Mouse (Mus musculus): ENCODE measurements at regions not wholly inside any gene's neighbourhood (a gene's known extent, or its start where the extent isn't known, plus 50 kb on each side); places are given as distances from the start of the nearest gene placed in this dataset.
A peak's percentile ranks its signal among the peaks of the same experiment; 100 is the strongest.

- H3K27me3 ChIP-seq (ENCODE audit: insufficient read depth, low read length) = no peaks in the 10 kb centered on the region
- no peak overlapping the region for H3K4me2 ChIP-seq (ENCODE audit: low read depth)
- TF ChIP-seq CTCF (IDR thresholded peaks at IDR 0.05; ENCODE audit: low read depth) = no peak
- H3K4me1 ChIP-seq (ENCODE audit: insufficient read depth) = 0 out of 2 replicates have a peak, but pooled peaks cover 6% of the 10 kb centered on the region
- no peak overlapping the region for H3K27ac ChIP-seq (ENCODE audit: low read depth, low read length)
- no peaks in the 10 kb centered on the region for H3K9me3 ChIP-seq (ENCODE audit: low read length)
- no peak overlapping the region for H3K9ac ChIP-seq
- no peaks in the 10 kb centered on the region for H3K36me3 ChIP-seq (ENCODE audit: insufficient read depth)
- no peak overlapping the region for H3K4me3 ChIP-seq (ENCODE audit: low read depth, low read length)
- no peak for ATAC-seq
- WGBS = 69% methylated on average over 13 of the region's 13 CpGs
- DNase-seq = no peak
Measured at GRCm38 (mm10) chr3:38397615-38397956, 87.1 kb downstream of the Ankrd50 start.

DNA sequence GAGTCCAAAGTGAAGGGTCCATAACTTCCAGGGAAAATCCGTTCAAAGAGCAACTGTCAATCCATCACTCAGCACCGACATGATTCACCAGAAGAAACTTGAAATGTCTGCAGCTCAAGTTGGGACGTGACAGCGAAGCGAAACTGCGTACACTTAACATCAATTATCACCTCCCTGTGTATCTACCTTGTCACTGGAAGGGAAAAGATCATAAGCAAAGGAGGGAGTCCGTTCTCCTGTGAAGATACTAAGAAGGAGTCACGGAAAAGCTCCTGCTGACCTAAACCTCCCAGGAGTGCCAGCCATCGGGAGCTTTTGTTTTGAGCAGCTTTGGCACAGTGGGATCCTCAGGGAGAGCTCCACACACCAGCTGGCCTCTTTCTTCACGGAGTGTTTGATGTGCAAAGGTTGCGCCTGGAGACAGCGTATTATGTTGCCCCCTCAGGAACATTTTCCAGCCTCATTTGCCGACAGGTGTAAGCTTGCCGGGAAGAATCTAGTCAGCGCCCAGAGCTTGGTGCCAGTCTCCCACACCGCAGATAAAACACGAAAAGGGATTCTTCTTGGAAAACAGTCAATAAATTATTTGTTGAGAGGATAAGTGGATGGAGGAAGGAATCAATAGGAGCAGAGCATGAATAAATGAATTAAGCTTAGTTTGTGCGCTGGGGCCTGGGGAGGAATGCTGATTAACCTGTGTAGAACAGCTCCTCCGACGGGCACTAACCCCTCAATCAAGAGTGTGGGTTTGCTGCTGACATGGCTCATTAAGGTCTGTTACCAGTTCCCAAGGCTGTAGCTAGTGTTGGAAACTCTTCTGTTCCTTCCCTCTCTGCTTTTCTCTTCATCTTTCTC is 87.7 kb downstream of the Ankrd50 start:
- no peak for TF ChIP-seq CTCF (IDR thresholded peaks at IDR 0.05; ENCODE audit: low read depth)
- ATAC-seq (peak; percentile 43; the same call in 1 of the 2 replicates), DNase-seq (peak; percentile 5)
- peak overlapping the region; percentile 47 for H3K4me2 ChIP-seq (ENCODE audit: low read depth)
- 0 out of 2 replicates have a peak, but pooled peaks cover 6% of the 10 kb centered on the region for H3K4me1 ChIP-seq (ENCODE audit: insufficient read depth)
- no peaks in the 10 kb centered on the region for H3K9me3 ChIP-seq (ENCODE audit: low read length)
- H3K27me3 ChIP-seq (ENCODE audit: insufficient read depth, low read length) = no peaks in the 10 kb centered on the region
- no peaks in the 10 kb centered on the region for H3K36me3 ChIP-seq (ENCODE audit: insufficient read depth)
- peak overlapping the region; percentile 22; the same call in 1 of the 2 replicates for H3K9ac ChIP-seq
- H3K4me3 ChIP-seq (ENCODE audit: low read depth, low read length) = peak overlapping the region; percentile 22
- WGBS = 3% methylated on average over 20 of the region's 20 CpGs
- no peak overlapping the region for H3K27ac ChIP-seq (ENCODE audit: low read depth, low read length)

DNA sequence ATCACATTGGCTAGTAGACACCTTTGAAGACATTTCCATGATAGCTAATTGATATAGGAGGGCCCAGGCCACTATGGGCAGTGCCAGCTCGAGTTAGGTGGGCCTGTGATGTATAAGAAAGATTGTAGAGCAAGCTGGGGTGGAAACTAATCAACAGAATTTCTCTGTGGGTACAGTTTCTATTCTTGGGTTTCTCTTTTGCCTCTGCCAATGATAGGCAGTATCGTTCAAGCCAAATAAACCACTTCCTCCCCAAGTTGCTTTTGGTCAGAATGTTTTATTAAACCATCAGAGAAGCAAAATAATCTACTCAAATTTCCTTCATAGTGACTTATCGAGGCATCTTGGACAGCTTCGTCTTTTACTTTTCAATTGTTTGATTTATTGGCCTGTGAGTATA is 90.3 kb downstream of the Ankrd50 start:
- 80% methylated on average over 4 of the region's 4 CpGs for WGBS
- ATAC-seq = no peak
- H3K9ac ChIP-seq = no peak overlapping the region
- H3K4me2 ChIP-seq (ENCODE audit: low read depth) = no peak overlapping the region
- H3K9me3 ChIP-seq (ENCODE audit: low read length) = no peaks in the 10 kb centered on the region
- no peaks in the 10 kb centered on the region for H3K27me3 ChIP-seq (ENCODE audit: insufficient read depth, low read length)
- no peak for TF ChIP-seq CTCF (IDR thresholded peaks at IDR 0.05; ENCODE audit: low read depth)
- no peaks in the 10 kb centered on the region for H3K36me3 ChIP-seq (ENCODE audit: insufficient read depth)
- no peak overlapping the region for H3K4me3 ChIP-seq (ENCODE audit: low read depth, low read length)
- DNase-seq = no peak
- 0 out of 2 replicates have a peak, but pooled peaks cover 6% of the 10 kb centered on the region for H3K4me1 ChIP-seq (ENCODE audit: insufficient read depth)
- no peak overlapping the region for H3K27ac ChIP-seq (ENCODE audit: low read depth, low read length)

DNA sequence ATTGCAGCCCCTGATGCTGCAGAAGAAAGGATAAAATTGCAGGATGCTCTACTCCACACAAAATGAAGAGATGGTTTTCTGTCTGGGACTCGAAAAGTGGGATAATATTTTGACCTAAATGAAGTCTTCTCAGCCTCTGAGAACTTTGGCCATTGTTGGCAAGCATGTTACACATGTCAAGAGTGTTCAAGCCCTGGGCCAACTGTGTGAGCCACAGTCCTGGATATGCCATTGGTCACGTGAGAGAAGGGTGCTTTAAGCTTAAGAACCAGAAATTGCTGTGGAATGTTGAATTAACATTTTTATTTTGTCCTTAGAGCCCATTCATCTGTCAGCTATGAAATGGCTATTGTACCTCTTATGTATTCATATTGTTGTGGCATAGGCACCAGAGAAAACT is 95.0 kb downstream of the Ankrd50 start:
- Histone ChIP-seq H3K36me3 (ENCODE audit: insufficient read depth) (no peaks in the 10 kb centered on the region), H3K4me3 (ENCODE audit: low read depth, low read length) (no peak overlapping the region), H3K9ac (no peak overlapping the region), H3K4me1 (ENCODE audit: insufficient read depth) (no peaks in the 10 kb centered on the region), H3K27me3 (ENCODE audit: insufficient read depth, low read length) (no peaks in the 10 kb centered on the region), H3K9me3 (ENCODE audit: low read length) (0 out of 2 replicates have a peak, but pooled peaks cover 5% of the 10 kb centered on the region), H3K27ac (ENCODE audit: low read depth, low read length) (no peak overlapping the region), H3K4me2 (ENCODE audit: low read depth) (no peak overlapping the region)
- ATAC-seq = no peak
- WGBS = 44% methylated on average over 2 of the region's 2 CpGs
- TF ChIP-seq CTCF (IDR thresholded peaks at IDR 0.05; ENCODE audit: low read depth) = no peak
- no peak for DNase-seq

GRCm38 (mm10) chr3:38388961-38389360 is 95.7 kb downstream of the Ankrd50 start:
- Histone ChIP-seq H3K9me3 (ENCODE audit: low read length) (0 out of 2 replicates have a peak, but pooled peaks cover 5% of the 10 kb centered on the region), H3K4me2 (ENCODE audit: low read depth) (no peak overlapping the region), H3K4me3 (ENCODE audit: low read depth, low read length) (no peak overlapping the region), H3K4me1 (ENCODE audit: insufficient read depth) (no peaks in the 10 kb centered on the region), H3K9ac (no peak overlapping the region), H3K27ac (ENCODE audit: low read depth, low read length) (no peak overlapping the region), H3K36me3 (ENCODE audit: insufficient read depth) (no peaks in the 10 kb centered on the region), H3K27me3 (ENCODE audit: insufficient read depth, low read length) (no peaks in the 10 kb centered on the region)
- 7% methylated on average over 3 of the region's 3 CpGs for WGBS
- DNase-seq (no peak), ATAC-seq (no peak)
- no peak for TF ChIP-seq CTCF (IDR thresholded peaks at IDR 0.05; ENCODE audit: low read depth)

- Histone ChIP-seq H3K27me3 (ENCODE audit: insufficient read depth, low read length) (no peaks in the 10 kb centered on the region), H3K27ac (ENCODE audit: low read depth, low read length) (no peak overlapping the region), H3K4me2 (ENCODE audit: low read depth) (no peak overlapping the region), H3K36me3 (ENCODE audit: insufficient read depth) (no peaks in the 10 kb centered on the region), H3K4me1 (ENCODE audit: insufficient read depth) (no peaks in the 10 kb centered on the region), H3K9me3 (ENCODE audit: low read length) (0 out of 2 replicates have a peak, but pooled peaks cover 5% of the 10 kb centered on the region), H3K4me3 (ENCODE audit: low read depth, low read length) (no peak overlapping the region), H3K9ac (no peak overlapping the region)
- TF ChIP-seq CTCF (IDR thresholded peaks at IDR 0.05; ENCODE audit: low read depth) = no peak
- DNase-seq (no peak), ATAC-seq (no peak)
- 75% methylated on average over 3 of the region's 3 CpGs for WGBS
Measured at GRCm38 (mm10) chr3:38382743-38383142, 101.9 kb downstream of the Ankrd50 start.

GRCm38 (mm10) chr3:38381623-38382022 is 103.0 kb downstream of the Ankrd50 start:
- Histone ChIP-seq H3K4me3 (ENCODE audit: low read depth, low read length) (no peak overlapping the region), H3K9ac (no peak overlapping the region), H3K4me1 (ENCODE audit: insufficient read depth) (no peaks in the 10 kb centered on the region), H3K36me3 (ENCODE audit: insufficient read depth) (no peaks in the 10 kb centered on the region), H3K27ac (ENCODE audit: low read depth, low read length) (no peak overlapping the region), H3K4me2 (ENCODE audit: low read depth) (no peak overlapping the region), H3K9me3 (ENCODE audit: low read length) (0 out of 2 replicates have a peak, but pooled peaks cover 5% of the 10 kb centered on the region), H3K27me3 (ENCODE audit: insufficient read depth, low read length) (no peaks in the 10 kb centered on the region)
- ATAC-seq (no peak), DNase-seq (no peak)
- no peak for TF ChIP-seq CTCF (IDR thresholded peaks at IDR 0.05; ENCODE audit: low read depth)
- WGBS = 60% methylated on average over 5 of the region's 5 CpGs
